Mouse (Mus musculus): Measurements from ENCODE around the gene Eloa.

GRCm38 (mm10) chr4:136057916-136058315 is 36.4 kb upstream of the Eloa start:
- TF ChIP-seq TAL1 (IDR thresholded peaks at IDR 0.05; ENCODE audit: low read length), result no peak
- no peak for TF ChIP-seq GATA1 (IDR thresholded peaks at IDR 0.05; ENCODE audit: low read length)

All from erythroblast, embryonic 14.5 days (primary cell).